Mouse (Mus musculus) heart, adult 10 weeks (tissue): Measurements from ENCODE around the gene Ccdc170. TPM values are rescaled to one million over a fixed set of nuclear protein-coding genes. Genes with fewer than 3 reads are reported as not detected.

Experiments
- polyA plus RNA-seq: library from polyadenylated mRNA; stranded (reverse); fragments of 350-450 nt; fragmentation: Illumina TruSeq; extraction: RNeasy Lipid Tissue Mini Kit (QIAGEN cat#74804); gene quantifications from one replicate; pipeline ENCODE4 v1.2.3, GENCODE M21; 2014; ENCODE audit warnings: low read depth, low replicate concordance

Gene Ccdc170
- 0.21 TPM for polyA plus RNA-seq

DNA sequence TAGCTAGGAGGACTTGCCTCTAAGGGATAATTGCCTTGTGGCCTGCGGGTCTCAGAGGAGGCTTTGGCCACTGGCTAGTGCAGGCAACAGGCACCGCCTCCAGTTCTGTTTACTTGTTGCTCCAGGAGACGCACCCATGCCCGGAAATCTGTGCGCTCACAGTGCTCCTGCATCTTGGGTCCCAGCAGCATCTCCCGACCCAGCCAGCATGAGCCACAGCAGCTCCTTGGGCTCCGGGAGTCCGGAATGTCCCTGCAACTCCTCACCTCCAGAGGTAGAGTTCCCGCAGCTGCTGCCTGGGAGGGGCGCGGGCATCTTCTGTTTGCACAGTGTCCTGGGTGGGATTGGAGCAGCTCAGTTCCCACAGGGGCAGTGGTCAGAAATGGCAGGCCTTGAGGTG, at the start of gene Ccdc170:
Gene Ccdc170 (plus strand): TSS at position 148 of the 400 bp plus-strand sequence.

DNA sequence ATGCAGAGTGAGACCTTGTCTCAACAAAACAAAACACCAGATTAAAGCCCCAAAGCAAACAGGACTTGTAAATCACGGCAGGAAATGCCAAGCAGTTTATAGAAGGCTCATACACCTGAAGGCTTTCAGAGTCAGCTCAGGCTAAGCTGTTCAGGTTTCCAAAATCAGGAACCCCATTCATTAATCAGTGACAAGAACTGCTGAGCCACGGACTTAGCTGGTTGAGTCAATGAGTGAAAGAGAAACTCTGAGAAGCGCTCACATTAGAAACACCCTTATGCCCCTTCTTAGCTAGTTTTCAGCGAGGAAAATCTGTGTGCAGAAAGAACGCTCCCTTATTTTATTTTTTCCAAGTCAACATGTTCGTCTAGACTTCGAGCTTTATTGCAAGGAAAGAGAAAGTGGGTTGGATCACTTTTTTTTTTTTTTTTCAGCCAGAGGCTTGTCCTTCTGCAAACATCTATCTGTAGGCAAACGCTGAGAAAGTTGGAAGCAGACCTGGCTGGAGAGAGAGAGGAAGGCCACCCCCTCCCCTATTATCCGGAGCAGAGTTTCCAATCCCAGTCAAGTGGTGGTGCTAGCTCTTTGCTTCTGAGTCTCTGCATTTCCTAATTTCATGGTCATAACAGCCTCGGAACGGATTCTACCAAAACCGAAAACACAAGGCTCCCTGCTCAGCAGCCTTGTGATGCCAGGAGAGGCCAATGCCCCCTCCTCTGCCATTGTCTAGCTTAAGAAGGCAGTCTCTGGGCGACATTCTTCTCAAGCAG, 129.3 kb downstream of the Ccdc170 start, which contains the start of gene Esr1:
Gene Esr1 (plus strand): TSS at position 208 of the 770 bp plus-strand sequence.

Other genes starting within 250 kb of the Ccdc170 start
- 21.0 TPM for gene Akap12, start 216.1 kb upstream of the Ccdc170 start, polyA plus RNA-seq
- 5.9 TPM for gene Zbtb2, start 94.4 kb upstream of the Ccdc170 start, polyA plus RNA-seq
- gene Rmnd1, start 50.1 kb upstream of the Ccdc170 start, polyA plus RNA-seq, result 120 TPM
- gene Armt1, start 50.0 kb upstream of the Ccdc170 start, polyA plus RNA-seq, result 10.4 TPM
- 0.63 TPM for gene Esr1, start 129.1 kb downstream of the Ccdc170 start, polyA plus RNA-seq